ENCODE assay signal across 9 mouse cellular contexts in genomic region chr2:147454362-147455257, GRCm38 (mm10).
DNase-seq lines count a peak whose midpoint lies in the region; ATAC-seq lines count a peak whose summit lies in the region.
"Had no signal": no experiment of that assay in that cellular context is flagged by ENCODE, and none has a peak within 500 bp of the region (broad histone marks: within the 10 kb centered on the region; RNA-seq: fewer than 3 reads in every experiment).

No protein-coding gene starts in this region.

- peak overlapping the region; percentile 13; the same call in 1 of the 2 replicates for H3K4me3 ChIP-seq in neural tube, embryonic 12.5 days
- H3K4me3 ChIP-seq in kidney, embryonic 14.5 days (ENCODE audit: low read length): no peak overlapping the region

- ATAC-seq in frontal cortex, adult (ENCODE audit: low TSS enrichment): peak; percentile 97
- ATAC-seq in neural tube, embryonic 12.5 days (ENCODE audit: low FRiP score, low read depth): peak; percentile 93
- no peak for ATAC-seq in kidney, embryonic 14.5 days (ENCODE audit: low FRiP score, low TSS enrichment)

- no peak overlapping the region for H3K9ac ChIP-seq in neural tube, embryonic 12.5 days
- no peak overlapping the region for H3K9ac ChIP-seq in kidney, embryonic 14.5 days (ENCODE audit: low read depth, low read length)

- DNase-seq in embryo, embryonic 10 days (ENCODE audit: low spot score): peak; percentile 66
- DNase-seq in lung, adult 18-20 months: peak; percentile 44 to 53
- no peak for DNase-seq in adrenal gland, adult (ENCODE audit: inconsistent age in 2 of 2, low spot score in 1 of 2)
- no peak for DNase-seq in heart, adult 18-20 months
- DNase-seq in kidney, adult 8-10 months: no peak
- DNase-seq: kidney, postnatal 25 days had no signal

- H3K36me3 ChIP-seq in neural tube, embryonic 12.5 days: no peaks in the 10 kb centered on the region
- H3K36me3 ChIP-seq in kidney, embryonic 14.5 days (ENCODE audit: control insufficient read depth, insufficient read depth, low read length): no peaks in the 10 kb centered on the region

- H3K4me2 ChIP-seq in neural tube, embryonic 12.5 days (replicated peaks): peak overlapping the region; percentile 48
- H3K4me2 ChIP-seq in kidney, embryonic 14.5 days (replicated peaks; ENCODE audit: low read depth, low read length): no peak overlapping the region

- no peaks in the 10 kb centered on the region; the same call in none of the 2 replicates for H3K4me1 ChIP-seq in neural tube, embryonic 12.5 days
- H3K4me1 ChIP-seq in kidney, embryonic 14.5 days (ENCODE audit: control insufficient read depth, insufficient read depth, low read length): no peaks in the 10 kb centered on the region

- WGBS in neural tube, embryonic 12.5 days: 46% methylated on average over 18 of the region's 18 CpGs
- WGBS in kidney, embryonic 14.5 days: 71% methylated on average over 18 of the region's 18 CpGs

- no peak overlapping the region for H3K27ac ChIP-seq in neural tube, embryonic 12.5 days
- H3K27ac ChIP-seq in kidney, embryonic 14.5 days (ENCODE audit: low read depth, low read length): no peak overlapping the region

- no peaks in the 10 kb centered on the region for H3K27me3 ChIP-seq in neural tube, embryonic 12.5 days (replicated peaks)
- no peaks in the 10 kb centered on the region for H3K27me3 ChIP-seq in kidney, embryonic 14.5 days (ENCODE audit: control insufficient read depth, insufficient read depth, low read length)

- no peaks in the 10 kb centered on the region for H3K9me3 ChIP-seq in neural tube, embryonic 12.5 days
- H3K9me3 ChIP-seq in kidney, embryonic 14.5 days (ENCODE audit: control insufficient read depth, low read length): no peaks in the 10 kb centered on the region

Comparison
In these comparisons a context has a peak if more than half of its experiments do, and no peak if none do; other contexts are left out.
1. DNase-seq: peak in embryo, embryonic 10 days (single experiment) and lung, adult 18-20 months (2 of 2); none in adrenal gland, adult (0 of 2), heart, adult 18-20 months (0 of 2) and kidney, adult 8-10 months (0 of 2).